Mouse (Mus musculus): ENCODE results near the gene Gpatch4. TPM values are rescaled to one million over a fixed set of nuclear protein-coding genes. Genes with fewer than 3 reads are reported as not detected.

Gene Gpatch4
- polyA plus RNA-seq, 1 experiment from 2014 or later: 44.0 TPM

DNA sequence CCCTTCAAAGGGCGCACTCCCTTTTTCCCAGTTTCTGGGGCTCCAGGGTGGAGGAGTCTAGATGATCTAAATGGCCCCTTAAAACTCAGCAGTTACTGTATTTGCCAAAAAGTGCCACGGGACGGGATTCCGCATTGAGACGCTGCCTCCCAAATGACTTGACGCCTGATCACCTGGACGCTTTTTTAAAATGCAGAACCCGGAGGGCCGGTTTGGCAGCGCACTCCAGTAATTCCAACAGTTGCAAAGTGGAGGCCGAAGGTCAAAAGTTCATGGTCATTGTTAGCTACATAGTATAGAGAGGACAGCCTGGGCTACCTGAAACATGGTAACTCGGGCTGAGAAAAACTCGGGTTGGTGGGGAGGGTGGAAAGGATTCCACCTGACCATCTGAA, 39.3 kb downstream of the Gpatch4 start:
- Histone ChIP-seq H3K27ac (peak overlapping the region; percentile 54; the same call in 1 of the 2 replicates), H3K4me3 (peak overlapping the region; percentile 73), H3K9ac (peak overlapping the region; percentile 79), H3K9me3 (replicated peaks) (no peaks in the 10 kb centered on the region), H3K27me3 (replicated peaks) (peaks cover 18% of the 10 kb centered on the region), H3K4me2 (peak overlapping the region; percentile 83), H3K36me3 (peaks cover 32% of the 10 kb centered on the region), H3K4me1 (peaks cover 17% of the 10 kb centered on the region)
- ATAC-seq: 0 out of 2 replicates have a peak, but pooled peaks have one; percentile 23
- 2% methylated on average over 13 of the region's 13 CpGs for WGBS (ENCODE audit: insufficient replicate concordance)

DNA sequence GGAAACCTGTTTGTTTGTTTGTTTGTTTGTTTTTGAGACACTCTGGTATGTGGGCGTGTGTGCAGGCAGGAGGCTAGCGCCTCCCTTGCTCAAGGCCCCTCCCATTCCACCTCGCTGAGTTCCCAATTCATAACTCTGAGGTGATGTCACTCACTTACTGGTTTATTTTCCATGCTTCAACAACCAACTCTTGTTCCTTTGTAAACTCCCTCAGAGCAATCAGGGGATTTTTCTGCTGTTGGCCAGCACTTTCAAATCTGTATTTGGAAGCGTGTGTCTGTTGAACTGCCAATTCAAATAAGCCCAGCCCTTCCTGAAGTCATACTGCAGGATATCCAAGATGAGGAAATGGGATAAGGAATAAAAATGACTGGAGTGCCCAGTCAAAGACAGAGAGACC, 39.8 kb downstream of the Gpatch4 start:
- 15% methylated on average over 4 of the region's 4 CpGs for WGBS (ENCODE audit: insufficient replicate concordance)
- Histone ChIP-seq H3K27ac (no peak overlapping the region), H3K4me1 (peaks cover 17% of the 10 kb centered on the region), H3K36me3 (peaks cover 34% of the 10 kb centered on the region), H3K9ac (peak overlapping the region; percentile 79), H3K4me3 (peak overlapping the region; percentile 73), H3K27me3 (replicated peaks) (peaks cover 14% of the 10 kb centered on the region), H3K4me2 (peak overlapping the region; percentile 83), H3K9me3 (replicated peaks) (no peaks in the 10 kb centered on the region)
- peak; percentile 62; the same call in 1 of the 2 replicates for ATAC-seq

- no peaks in the 10 kb centered on the region for H3K9me3 ChIP-seq (replicated peaks)
- peaks cover 44% of the 10 kb centered on the region for H3K36me3 ChIP-seq
- H3K27ac ChIP-seq: no peak overlapping the region
- no peak for ATAC-seq
- no peak overlapping the region for H3K9ac ChIP-seq
- peaks cover 17% of the 10 kb centered on the region for H3K4me1 ChIP-seq
- peaks cover 5% of the 10 kb centered on the region; the same call in 1 of the 2 replicates for H3K27me3 ChIP-seq (replicated peaks)
- no peak overlapping the region for H3K4me2 ChIP-seq
- 81% methylated on average over 2 of the region's 2 CpGs for WGBS (ENCODE audit: insufficient replicate concordance)
- H3K4me3 ChIP-seq: no peak overlapping the region
Observed at GRCm38 (mm10) chr3:88084001-88084400, 41.1 kb downstream of the Gpatch4 start.

GRCm38 (mm10) chr3:88085459-88085858, 42.6 kb downstream of the Gpatch4 start:
- H3K27me3 ChIP-seq (replicated peaks): no peaks in the 10 kb centered on the region
- H3K4me1 ChIP-seq: peaks cover 17% of the 10 kb centered on the region
- peaks cover 59% of the 10 kb centered on the region for H3K36me3 ChIP-seq
- no peak overlapping the region for H3K9ac ChIP-seq
- H3K27ac ChIP-seq: no peak overlapping the region
- 86% methylated on average over 2 of the region's 9 CpGs for WGBS (ENCODE audit: insufficient replicate concordance)
- H3K4me3 ChIP-seq: no peak overlapping the region
- no peak overlapping the region for H3K4me2 ChIP-seq
- no peak for ATAC-seq
- H3K9me3 ChIP-seq (replicated peaks): no peaks in the 10 kb centered on the region

GRCm38 (mm10) chr3:88087688-88088087, 44.8 kb downstream of the Gpatch4 start:
- Histone ChIP-seq H3K9me3 (replicated peaks) (no peaks in the 10 kb centered on the region), H3K27ac (no peak overlapping the region), H3K4me2 (no peak overlapping the region), H3K4me1 (peaks cover 6% of the 10 kb centered on the region), H3K27me3 (replicated peaks) (no peaks in the 10 kb centered on the region), H3K9ac (no peak overlapping the region), H3K36me3 (peaks cover 81% of the 10 kb centered on the region), H3K4me3 (no peak overlapping the region)
- 70% methylated on average over 1 of the region's 1 CpGs for WGBS (ENCODE audit: insufficient replicate concordance)
- ATAC-seq: no peak

DNA sequence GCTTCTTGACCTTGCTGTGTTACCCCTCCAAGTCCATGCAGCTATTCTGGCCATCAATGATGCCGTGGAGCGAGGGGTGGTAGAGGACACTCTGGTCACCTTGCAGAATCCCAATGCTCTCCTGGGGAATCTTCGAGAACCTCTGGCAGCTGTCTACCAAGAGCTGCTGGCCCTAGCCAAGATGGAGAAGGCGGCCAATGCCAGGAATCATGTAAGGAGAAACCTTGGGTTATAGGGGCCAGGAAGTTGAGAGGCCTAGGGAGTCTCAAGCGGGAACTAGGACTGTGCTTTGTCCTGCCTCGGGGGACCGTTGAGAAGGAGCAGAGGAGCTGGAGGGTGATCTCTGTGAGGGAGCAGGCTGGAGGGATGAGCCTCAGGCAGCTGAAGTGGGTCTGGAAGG, 47.2 kb downstream of the Gpatch4 start:
- H3K27ac ChIP-seq: no peak overlapping the region
- H3K27me3 ChIP-seq (replicated peaks): no peaks in the 10 kb centered on the region
- no peaks in the 10 kb centered on the region for H3K9me3 ChIP-seq (replicated peaks)
- ATAC-seq: no peak
- WGBS (ENCODE audit: insufficient replicate concordance): 85% methylated on average over 7 of the region's 7 CpGs
- peaks cover 90% of the 10 kb centered on the region for H3K36me3 ChIP-seq
- H3K9ac ChIP-seq: no peak overlapping the region
- no peaks in the 10 kb centered on the region for H3K4me1 ChIP-seq
- no peak overlapping the region for H3K4me2 ChIP-seq
- H3K4me3 ChIP-seq: no peak overlapping the region

DNA sequence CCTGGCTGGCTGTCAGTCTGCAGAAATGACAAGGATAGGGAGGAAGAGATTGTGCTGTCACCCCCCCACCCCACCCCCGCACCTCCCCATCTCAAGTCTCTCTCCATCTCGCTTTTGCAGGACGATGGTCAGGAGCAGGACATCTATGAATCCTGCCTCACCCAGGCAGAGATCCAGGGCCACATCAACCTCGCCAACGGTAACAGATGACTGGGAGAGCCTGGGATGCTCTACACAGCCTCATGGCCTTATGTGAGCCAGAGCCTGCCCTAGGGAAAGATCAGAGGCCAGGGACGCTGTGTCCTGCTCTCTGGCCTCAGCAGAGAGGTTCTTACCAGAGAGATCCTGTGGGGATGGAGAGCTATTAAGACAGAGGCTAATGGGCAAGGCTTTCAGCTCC, 47.7 kb downstream of the Gpatch4 start:
- peaks cover 89% of the 10 kb centered on the region for H3K36me3 ChIP-seq
- H3K9me3 ChIP-seq (replicated peaks): no peaks in the 10 kb centered on the region
- no peak overlapping the region for H3K27ac ChIP-seq
- H3K4me2 ChIP-seq: no peak overlapping the region
- no peaks in the 10 kb centered on the region for H3K4me1 ChIP-seq
- no peak overlapping the region for H3K4me3 ChIP-seq
- no peaks in the 10 kb centered on the region for H3K27me3 ChIP-seq (replicated peaks)
- 87% methylated on average over 6 of the region's 6 CpGs for WGBS (ENCODE audit: insufficient replicate concordance)
- ATAC-seq: no peak
- no peak overlapping the region for H3K9ac ChIP-seq

DNA sequence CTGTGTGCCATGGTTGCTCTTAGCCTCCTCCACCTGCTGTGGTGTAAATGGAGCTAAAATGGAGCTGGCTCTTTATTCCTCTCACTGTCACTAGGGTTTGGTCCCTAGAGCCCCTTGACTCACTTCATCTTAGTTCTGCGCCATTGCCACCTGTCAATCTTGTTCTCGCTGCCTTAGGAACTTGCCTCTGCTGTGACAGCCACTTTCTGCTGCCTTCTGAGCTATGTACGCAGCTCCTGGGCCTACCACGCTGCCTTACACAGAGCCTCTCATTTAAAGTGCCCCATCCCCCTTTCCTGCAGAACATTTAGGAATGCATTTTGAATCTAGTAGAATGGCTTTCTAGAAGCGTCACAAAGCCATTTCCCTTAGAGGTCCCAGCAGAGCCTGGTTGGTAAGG, 51.2 kb downstream of the Gpatch4 start:
- H3K36me3 ChIP-seq: peaks cover 85% of the 10 kb centered on the region

GRCm38 (mm10) chr3:88097666-88098065, 54.8 kb downstream of the Gpatch4 start:
- WGBS (ENCODE audit: insufficient replicate concordance): 66% methylated on average over 6 of the region's 6 CpGs
- Histone ChIP-seq H3K36me3 (peaks cover 80% of the 10 kb centered on the region), H3K9ac (no peak overlapping the region), H3K4me2 (no peak overlapping the region), H3K4me3 (no peak overlapping the region), H3K4me1 (no peaks in the 10 kb centered on the region), H3K9me3 (replicated peaks) (no peaks in the 10 kb centered on the region), H3K27ac (no peak overlapping the region), H3K27me3 (replicated peaks) (no peaks in the 10 kb centered on the region)
- no peak for ATAC-seq

More for the DNA sequence above, 51.2 kb downstream of the Gpatch4 start:
- H3K4me3 ChIP-seq: no peak overlapping the region
- 80% methylated on average over 5 of the region's 5 CpGs for WGBS (ENCODE audit: insufficient replicate concordance)
- no peaks in the 10 kb centered on the region for H3K9me3 ChIP-seq (replicated peaks)
- H3K4me2 ChIP-seq: no peak overlapping the region
- no peaks in the 10 kb centered on the region for H3K27me3 ChIP-seq (replicated peaks)
- no peak for ATAC-seq
- H3K9ac ChIP-seq: no peak overlapping the region
- no peak overlapping the region for H3K27ac ChIP-seq
- no peaks in the 10 kb centered on the region for H3K4me1 ChIP-seq

DNA sequence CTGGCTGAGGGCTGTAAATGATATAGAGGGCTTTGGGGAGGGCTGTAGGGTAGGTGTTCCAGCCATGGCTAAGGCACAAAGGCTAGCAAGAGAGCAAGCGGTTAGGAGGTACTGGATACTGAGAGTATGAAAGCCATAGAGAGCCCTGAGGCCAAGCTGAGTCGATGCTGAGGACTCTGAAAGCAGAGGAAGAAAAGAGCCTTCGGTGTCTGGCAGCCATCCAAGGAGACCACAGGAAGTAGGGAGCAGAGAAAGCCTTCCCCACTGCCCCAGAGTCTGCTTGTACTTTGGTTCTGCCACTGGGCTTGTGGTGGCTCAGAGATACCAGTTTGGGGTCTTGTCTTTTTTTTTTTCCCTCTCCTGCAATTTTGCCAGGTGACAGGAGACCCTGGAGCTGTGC, 57.3 kb downstream of the Gpatch4 start:
- Histone ChIP-seq H3K27ac (no peak overlapping the region), H3K27me3 (replicated peaks) (no peaks in the 10 kb centered on the region), H3K9ac (no peak overlapping the region), H3K4me1 (no peaks in the 10 kb centered on the region), H3K36me3 (peaks cover 82% of the 10 kb centered on the region), H3K9me3 (replicated peaks) (no peaks in the 10 kb centered on the region), H3K4me2 (no peak overlapping the region), H3K4me3 (no peak overlapping the region)
- 71% methylated on average over 3 of the region's 3 CpGs for WGBS (ENCODE audit: insufficient replicate concordance)
- ATAC-seq: no peak

- Histone ChIP-seq H3K36me3 (peaks cover 93% of the 10 kb centered on the region), H3K27me3 (replicated peaks) (no peaks in the 10 kb centered on the region), H3K27ac (no peak overlapping the region), H3K4me1 (no peaks in the 10 kb centered on the region), H3K4me3 (no peak overlapping the region), H3K9me3 (replicated peaks) (no peaks in the 10 kb centered on the region), H3K9ac (no peak overlapping the region), H3K4me2 (no peak overlapping the region)
- no peak for ATAC-seq
- 69% methylated on average over 7 of the region's 7 CpGs for WGBS (ENCODE audit: insufficient replicate concordance)
Observed at GRCm38 (mm10) chr3:88101736-88102135, 58.8 kb downstream of the Gpatch4 start.

DNA sequence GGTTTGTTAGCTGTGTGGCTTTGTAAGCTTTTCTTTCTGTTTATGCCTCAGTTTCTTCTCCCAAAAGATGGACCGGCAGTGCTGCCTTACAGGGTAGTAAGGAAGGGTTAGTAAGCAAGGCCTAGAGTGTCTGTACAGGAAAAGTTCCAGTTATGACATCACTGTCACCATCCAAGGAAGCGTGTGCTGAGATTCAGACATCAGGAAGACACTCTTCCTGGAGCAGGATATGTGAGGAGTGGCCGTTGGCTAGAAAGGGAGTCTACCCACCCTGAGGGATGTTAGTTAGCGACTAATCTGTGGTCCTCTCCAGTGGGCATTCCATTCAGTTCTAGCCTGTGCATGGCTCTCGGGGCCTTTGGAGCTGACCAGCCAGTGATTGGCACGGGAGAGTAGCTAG, 59.3 kb downstream of the Gpatch4 start:
- no peak overlapping the region for H3K4me3 ChIP-seq
- no peaks in the 10 kb centered on the region for H3K27me3 ChIP-seq (replicated peaks)
- 75% methylated on average over 6 of the region's 6 CpGs for WGBS (ENCODE audit: insufficient replicate concordance)
- no peak overlapping the region for H3K9ac ChIP-seq
- no peak overlapping the region for H3K4me2 ChIP-seq
- peak overlapping the region; percentile 27 for H3K27ac ChIP-seq
- no peaks in the 10 kb centered on the region for H3K9me3 ChIP-seq (replicated peaks)
- ATAC-seq: no peak; the same call in 1 of the 2 replicates
- H3K36me3 ChIP-seq: peaks cover 91% of the 10 kb centered on the region
- no peaks in the 10 kb centered on the region for H3K4me1 ChIP-seq

DNA sequence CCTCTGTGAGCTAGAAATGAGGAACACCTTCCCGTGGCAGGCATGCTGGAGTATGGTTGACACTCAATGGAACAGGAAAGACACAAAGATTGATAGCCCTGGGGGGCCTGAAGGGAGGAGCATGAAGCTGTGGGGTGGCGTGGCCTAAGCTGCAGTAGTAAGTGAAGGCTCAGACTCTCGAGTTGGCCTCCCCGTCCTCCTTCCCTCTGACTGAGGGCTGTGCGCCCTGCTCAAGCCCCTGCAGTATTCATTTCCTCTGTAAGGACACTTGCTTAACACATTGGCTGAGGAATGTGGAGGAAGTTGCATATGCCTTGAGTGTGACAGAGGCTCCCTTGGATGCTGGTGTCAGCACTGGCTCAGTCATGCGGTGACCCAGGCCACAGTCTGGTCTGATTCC, 59.7 kb downstream of the Gpatch4 start:
- ATAC-seq: peak; percentile 40; the same call in 1 of the 2 replicates
- Histone ChIP-seq H3K4me1 (no peaks in the 10 kb centered on the region), H3K27ac (peak overlapping the region; percentile 32), H3K9ac (no peak overlapping the region), H3K4me3 (no peak overlapping the region), H3K36me3 (peaks cover 91% of the 10 kb centered on the region), H3K9me3 (replicated peaks) (no peaks in the 10 kb centered on the region), H3K4me2 (no peak overlapping the region), H3K27me3 (replicated peaks) (no peaks in the 10 kb centered on the region)
- 48% methylated on average over 6 of the region's 6 CpGs for WGBS (ENCODE audit: insufficient replicate concordance)
